Mouse (Mus musculus): ENCODE data around the gene Pcp2. TPM values are rescaled to one million over a fixed set of nuclear protein-coding genes. Genes with fewer than 3 reads are reported as not detected.

Pcp2 gene
- total and polyA plus RNA-seq, 2 experiments from 2014 or later = not detected

GRCm38 (mm10) chr8:3622119-3622518, 3.2 kb downstream of the Pcp2 start:
- Histone ChIP-seq H3K27ac (ENCODE audit: low read depth, low read length) (no peak overlapping the region), H3K4me2 (ENCODE audit: low read depth) (peak overlapping the region; percentile 68), H3K9me3 (ENCODE audit: low read length) (no peaks in the 10 kb centered on the region), H3K9ac (no peak overlapping the region), H3K4me1 (ENCODE audit: insufficient read depth) (peaks cover 13% of the 10 kb centered on the region), H3K27me3 (ENCODE audit: insufficient read depth, low read length) (no peaks in the 10 kb centered on the region), H3K36me3 (ENCODE audit: insufficient read depth) (peaks cover 9% of the 10 kb centered on the region), H3K4me3 (ENCODE audit: low read depth, low read length) (peak overlapping the region; percentile 99)
- ATAC-seq = no peak
- WGBS = 70% methylated on average over 8 of the region's 8 CpGs
- no peak for TF ChIP-seq CTCF (IDR thresholded peaks at IDR 0.05; ENCODE audit: low read depth)
- DNase-seq = no peak

- under 1% methylated on average over 37 of the region's 37 CpGs for WGBS
- Histone ChIP-seq H3K27me3 (ENCODE audit: insufficient read depth, low read length) (no peaks in the 10 kb centered on the region), H3K9ac (peak within 1 kb of the TSS; percentile 70), H3K4me2 (ENCODE audit: low read depth) (peak within 1 kb of the TSS; percentile 86), H3K9me3 (ENCODE audit: low read length) (no peaks in the 10 kb centered on the region), H3K4me1 (ENCODE audit: insufficient read depth) (peaks cover 13% of the 10 kb centered on the region), H3K4me3 (ENCODE audit: low read depth, low read length) (peak within 1 kb of the TSS; percentile 99), H3K36me3 (ENCODE audit: insufficient read depth) (peaks cover 15% of the 10 kb centered on the region), H3K27ac (ENCODE audit: low read depth, low read length) (no peak within 1 kb of the TSS)
- peak; percentile 100 for DNase-seq
- TF ChIP-seq CTCF (IDR thresholded peaks at IDR 0.05; ENCODE audit: low read depth) = no peak
- peak; percentile 98 for ATAC-seq
Measured at GRCm38 (mm10) chr8:3621199-3621970, 4.0 kb downstream of the Pcp2 start, which contains the start of the genes Xab2 and Pet100. Gene Xab2 (minus strand): TSS chr8:3621316. Gene Pet100 (plus strand): TSS chr8:3621548.

- no peak for DNase-seq
- Histone ChIP-seq H3K4me1 (ENCODE audit: insufficient read depth) (no peaks in the 10 kb centered on the region), H3K9me3 (ENCODE audit: low read length) (no peaks in the 10 kb centered on the region), H3K4me3 (ENCODE audit: low read depth, low read length) (no peak overlapping the region), H3K36me3 (ENCODE audit: insufficient read depth) (peaks cover 95% of the 10 kb centered on the region), H3K4me2 (ENCODE audit: low read depth) (no peak overlapping the region), H3K27ac (ENCODE audit: low read depth, low read length) (no peak overlapping the region), H3K9ac (no peak overlapping the region), H3K27me3 (ENCODE audit: insufficient read depth, low read length) (no peaks in the 10 kb centered on the region)
- TF ChIP-seq CTCF (IDR thresholded peaks at IDR 0.05; ENCODE audit: low read depth) = no peak
- no peak for ATAC-seq
- WGBS = 86% methylated on average over 6 of the region's 6 CpGs
Measured at GRCm38 (mm10) chr8:3609816-3610150, 15.6 kb downstream of the Pcp2 start.

GRCm38 (mm10) chr8:3609046-3609815, 16.1 kb downstream of the Pcp2 start:
- peaks cover 95% of the 10 kb centered on the region for H3K36me3 ChIP-seq (ENCODE audit: insufficient read depth)
- DNase-seq = no peak
- no peak overlapping the region for H3K4me3 ChIP-seq (ENCODE audit: low read depth, low read length)
- H3K27ac ChIP-seq (ENCODE audit: low read depth, low read length) = no peak overlapping the region
- H3K4me1 ChIP-seq (ENCODE audit: insufficient read depth) = no peaks in the 10 kb centered on the region
- 82% methylated on average over 12 of the region's 12 CpGs for WGBS
- H3K9ac ChIP-seq = no peak overlapping the region
- peak; percentile 10; the same call in 1 of the 2 replicates for ATAC-seq
- no peak for TF ChIP-seq CTCF (IDR thresholded peaks at IDR 0.05; ENCODE audit: low read depth)
- no peak overlapping the region for H3K4me2 ChIP-seq (ENCODE audit: low read depth)
- no peaks in the 10 kb centered on the region for H3K27me3 ChIP-seq (ENCODE audit: insufficient read depth, low read length)
- no peaks in the 10 kb centered on the region for H3K9me3 ChIP-seq (ENCODE audit: low read length)

- TF ChIP-seq CTCF (IDR thresholded peaks at IDR 0.05; ENCODE audit: low read depth) = no peak
- H3K4me1 ChIP-seq (ENCODE audit: insufficient read depth) = no peaks in the 10 kb centered on the region
- H3K27me3 ChIP-seq (ENCODE audit: insufficient read depth, low read length) = no peaks in the 10 kb centered on the region
- 91% methylated on average over 7 of the region's 7 CpGs for WGBS
- DNase-seq (no peak), ATAC-seq (no peak)
- H3K9me3 ChIP-seq (ENCODE audit: low read length) = no peaks in the 10 kb centered on the region
- no peak overlapping the region for H3K27ac ChIP-seq (ENCODE audit: low read depth, low read length)
- no peak overlapping the region for H3K4me2 ChIP-seq (ENCODE audit: low read depth)
- H3K36me3 ChIP-seq (ENCODE audit: insufficient read depth) = peaks cover 95% of the 10 kb centered on the region
- H3K4me3 ChIP-seq (ENCODE audit: low read depth, low read length) = no peak overlapping the region
- no peak overlapping the region for H3K9ac ChIP-seq
Measured at GRCm38 (mm10) chr8:3607822-3608221, 17.5 kb downstream of the Pcp2 start.

- no peak for TF ChIP-seq CTCF (IDR thresholded peaks at IDR 0.05; ENCODE audit: low read depth)
- WGBS = 82% methylated on average over 16 of the region's 16 CpGs
- ATAC-seq = no peak
Measured at GRCm38 (mm10) chr8:3606593-3606992, 18.8 kb downstream of the Pcp2 start.

GRCm38 (mm10) chr8:3603439-3603838, 21.9 kb downstream of the Pcp2 start:
- Histone ChIP-seq H3K9me3 (ENCODE audit: low read length) (no peaks in the 10 kb centered on the region), H3K36me3 (ENCODE audit: insufficient read depth) (peaks cover 88% of the 10 kb centered on the region), H3K4me2 (ENCODE audit: low read depth) (no peak overlapping the region), H3K27me3 (ENCODE audit: insufficient read depth, low read length) (no peaks in the 10 kb centered on the region), H3K4me1 (ENCODE audit: insufficient read depth) (no peaks in the 10 kb centered on the region), H3K4me3 (ENCODE audit: low read depth, low read length) (no peak overlapping the region), H3K9ac (no peak overlapping the region), H3K27ac (ENCODE audit: low read depth, low read length) (no peak overlapping the region)
- DNase-seq = no peak
- no peak for TF ChIP-seq CTCF (IDR thresholded peaks at IDR 0.05; ENCODE audit: low read depth)
- WGBS = 83% methylated on average over 13 of the region's 13 CpGs
- no peak for ATAC-seq

More at GRCm38 (mm10) chr8:3606593-3606992, 18.8 kb downstream of the Pcp2 start:
- H3K4me3 ChIP-seq (ENCODE audit: low read depth, low read length) = no peak overlapping the region
- H3K36me3 ChIP-seq (ENCODE audit: insufficient read depth) = peaks cover 95% of the 10 kb centered on the region
- no peak overlapping the region for H3K4me2 ChIP-seq (ENCODE audit: low read depth)
- DNase-seq = no peak
- H3K9me3 ChIP-seq (ENCODE audit: low read length) = no peaks in the 10 kb centered on the region
- H3K4me1 ChIP-seq (ENCODE audit: insufficient read depth) = no peaks in the 10 kb centered on the region
- H3K9ac ChIP-seq = no peak overlapping the region
- H3K27me3 ChIP-seq (ENCODE audit: insufficient read depth, low read length) = no peaks in the 10 kb centered on the region
- no peak overlapping the region for H3K27ac ChIP-seq (ENCODE audit: low read depth, low read length)
